Mouse (Mus musculus): Measurements from ENCODE around the gene Hid1. TPM values are rescaled to one million over a fixed set of nuclear protein-coding genes. Genes with fewer than 3 reads are reported as not detected.

The Hid1 gene
- total RNA-seq, 1 experiment = 2.4 TPM

DNA sequence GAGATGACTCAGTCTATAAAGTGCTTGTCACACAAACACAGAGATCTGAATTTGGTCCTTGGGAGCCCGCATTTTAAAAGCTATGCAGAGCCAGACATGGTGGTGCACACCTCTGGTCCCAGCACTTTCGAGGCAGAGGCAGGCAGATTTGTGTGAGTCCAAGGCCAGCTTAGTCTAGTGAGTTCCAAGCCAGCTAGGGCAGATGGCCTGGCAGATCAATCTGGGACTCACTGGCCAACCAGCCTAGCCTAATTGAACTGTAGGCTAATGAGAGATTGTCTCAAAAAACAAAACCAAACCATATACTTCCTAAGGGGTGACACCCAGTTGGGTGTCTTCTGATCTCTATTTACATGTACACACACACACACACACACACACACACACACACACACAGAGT is 26.3 kb downstream of the Hid1 start:
- no peak for DNase-seq (ENCODE audit: low read depth, low spot score)
- Histone ChIP-seq H3K9me3 (ENCODE audit: control insufficient read depth, insufficient read depth, low read depth, low read length) (no peaks in the 10 kb centered on the region), H3K4me1 (ENCODE audit: control insufficient read depth in 2 of 2, insufficient read depth in 2 of 2, low read length in 2 of 2, poor library complexity in 1 of 2) (peaks cover 0 to 7% of the 10 kb centered on the region in 2 experiments; a peak in 2 of 4 replicates), H3K9ac (ENCODE audit: insufficient read depth, low read depth, low read length, poor library complexity, severe bottlenecking) (no peak overlapping the region), H3K36me3 (ENCODE audit: control insufficient read depth, insufficient read depth, low read length, poor library complexity, severe bottlenecking) (no peaks in the 10 kb centered on the region), H3K27ac (ENCODE audit: insufficient read depth, low read depth, low read length, poor library complexity, severe bottlenecking) (no peak overlapping the region), H3K4me3 (ENCODE audit: insufficient read depth in 1 of 2, low read depth in 1 of 2, low read length in 2 of 2, poor library complexity in 1 of 2, severe bottlenecking in 1 of 2) (no peak overlapping the region)
- in situ Hi-C loops (cut with MboI; ENCODE audit: low sequenced_read_pairs in 2 of 2, unreplicated experiment in 2 of 2) = no loop called here
- TF ChIP-seq ZC3H11A (IDR thresholded peaks at IDR 0.05; ENCODE audit: borderline replicate concordance, low read depth, low read length) (no peak), HCFC1 (IDR thresholded peaks at IDR 0.05; ENCODE audit: borderline replicate concordance, insufficient read depth, low read length) (no peak), ZNF384 (IDR thresholded peaks at IDR 0.05; ENCODE audit: low read depth, low read length) (no peak), CHD2 (IDR thresholded peaks at IDR 0.05; ENCODE audit: low read depth, low read length) (no peak), MAFK (IDR thresholded peaks at IDR 0.05; ENCODE audit: insufficient read depth, low read depth, low read length) (no peak)

DNA sequence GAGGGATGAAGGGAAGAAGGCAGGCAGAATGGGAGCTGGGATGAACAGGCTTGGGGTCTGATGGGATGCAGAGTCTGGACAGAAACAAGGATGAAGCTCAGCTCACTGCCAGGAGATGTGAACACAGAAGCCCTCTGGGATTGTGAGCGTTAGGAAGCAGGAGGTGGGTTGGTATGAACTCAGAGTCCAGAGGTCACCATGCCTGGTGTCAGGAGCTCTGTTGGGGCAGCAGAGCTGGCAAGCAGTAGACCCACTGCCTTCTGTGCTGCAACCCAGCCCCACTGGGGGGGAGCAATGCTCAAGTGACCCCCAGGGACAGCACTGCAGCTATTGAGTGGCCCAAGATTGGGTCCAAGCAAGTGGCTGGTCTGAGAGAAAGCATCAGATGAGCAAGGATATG is 29.7 kb downstream of the Hid1 start:
- in situ Hi-C loops (cut with MboI; ENCODE audit: low sequenced_read_pairs in 2 of 2, unreplicated experiment in 2 of 2) = no loop called here
- no peak for DNase-seq (ENCODE audit: low read depth, low spot score)

DNA sequence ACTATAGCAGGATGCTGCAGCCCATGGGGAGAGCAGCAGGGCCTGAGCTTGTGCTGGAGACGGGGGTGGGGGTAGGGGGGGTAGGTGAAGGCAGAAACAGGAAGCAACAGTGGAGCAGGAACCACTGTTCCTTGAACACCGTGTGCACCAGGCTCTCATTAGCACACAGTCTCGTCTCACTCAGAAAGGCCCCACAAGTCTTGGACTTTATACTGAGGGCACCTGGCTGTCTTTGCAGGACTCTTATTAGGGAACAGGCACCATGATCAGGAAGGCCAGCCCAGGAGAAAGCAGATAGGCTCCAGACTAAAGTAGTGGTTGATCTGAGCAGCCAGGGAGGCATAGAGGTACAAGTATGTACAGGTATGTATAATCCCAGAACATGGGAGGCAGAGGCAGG is 30.2 kb downstream of the Hid1 start:
- Histone ChIP-seq H3K4me3 (ENCODE audit: insufficient read depth in 1 of 2, low read depth in 1 of 2, low read length in 2 of 2, poor library complexity in 1 of 2, severe bottlenecking in 1 of 2) (no peak overlapping the region), H3K36me3 (ENCODE audit: control insufficient read depth, insufficient read depth, low read length, poor library complexity, severe bottlenecking) (no peaks in the 10 kb centered on the region), H3K9me3 (ENCODE audit: control insufficient read depth, insufficient read depth, low read depth, low read length) (no peaks in the 10 kb centered on the region), H3K9ac (ENCODE audit: insufficient read depth, low read depth, low read length, poor library complexity, severe bottlenecking) (no peak overlapping the region), H3K4me1 (ENCODE audit: control insufficient read depth in 2 of 2, insufficient read depth in 2 of 2, low read length in 2 of 2, poor library complexity in 1 of 2) (no peaks in the 10 kb centered on the region), H3K27ac (ENCODE audit: insufficient read depth, low read depth, low read length, poor library complexity, severe bottlenecking) (no peak overlapping the region)
- in situ Hi-C loops (cut with MboI; ENCODE audit: low sequenced_read_pairs in 2 of 2, unreplicated experiment in 2 of 2) = no loop called here
- TF ChIP-seq ZNF384 (IDR thresholded peaks at IDR 0.05; ENCODE audit: low read depth, low read length) (no peak), CHD2 (IDR thresholded peaks at IDR 0.05; ENCODE audit: low read depth, low read length) (no peak), ZC3H11A (IDR thresholded peaks at IDR 0.05; ENCODE audit: borderline replicate concordance, low read depth, low read length) (no peak)
- no peak for DNase-seq (ENCODE audit: low read depth, low spot score)

More for the DNA sequence above, 29.7 kb downstream of the Hid1 start:
- Histone ChIP-seq H3K4me3 (ENCODE audit: insufficient read depth in 1 of 2, low read depth in 1 of 2, low read length in 2 of 2, poor library complexity in 1 of 2, severe bottlenecking in 1 of 2) (no peak overlapping the region), H3K9me3 (ENCODE audit: control insufficient read depth, insufficient read depth, low read depth, low read length) (no peaks in the 10 kb centered on the region), H3K27ac (ENCODE audit: insufficient read depth, low read depth, low read length, poor library complexity, severe bottlenecking) (no peak overlapping the region), H3K36me3 (ENCODE audit: control insufficient read depth, insufficient read depth, low read length, poor library complexity, severe bottlenecking) (no peaks in the 10 kb centered on the region), H3K4me1 (ENCODE audit: control insufficient read depth in 2 of 2, insufficient read depth in 2 of 2, low read length in 2 of 2, poor library complexity in 1 of 2) (no peaks in the 10 kb centered on the region), H3K9ac (ENCODE audit: insufficient read depth, low read depth, low read length, poor library complexity, severe bottlenecking) (no peak overlapping the region)
- TF ChIP-seq ZNF384 (IDR thresholded peaks at IDR 0.05; ENCODE audit: low read depth, low read length) = no peak

DNA sequence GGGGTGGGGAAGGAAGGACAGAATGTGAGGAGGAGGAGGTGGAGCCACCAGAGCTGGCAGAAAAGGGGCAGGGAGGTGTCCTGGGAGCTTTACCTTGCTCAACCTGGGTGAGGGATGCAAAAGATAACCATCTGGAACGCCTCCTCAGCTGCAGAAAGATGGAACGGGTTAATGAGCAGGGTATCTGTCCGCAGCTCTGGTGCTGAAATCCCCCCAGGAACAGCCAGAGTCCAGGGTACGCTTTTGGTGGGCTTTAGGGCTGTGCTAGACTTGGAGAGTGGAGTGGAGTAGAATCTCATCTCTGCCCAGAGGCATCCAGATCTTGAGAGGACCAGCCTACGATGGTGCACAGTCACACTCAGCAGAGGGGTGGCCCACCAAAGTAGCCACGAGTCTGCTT is 31.4 kb downstream of the Hid1 start:
- no peak for DNase-seq (ENCODE audit: low read depth, low spot score)
- H3K4me1 ChIP-seq (ENCODE audit: control insufficient read depth in 2 of 2, insufficient read depth in 2 of 2, low read length in 2 of 2, poor library complexity in 1 of 2) = no peaks in the 10 kb centered on the region
- H3K4me3 ChIP-seq (ENCODE audit: insufficient read depth in 1 of 2, low read depth in 1 of 2, low read length in 2 of 2, poor library complexity in 1 of 2, severe bottlenecking in 1 of 2) = no peak overlapping the region
- no peaks in the 10 kb centered on the region for H3K36me3 ChIP-seq (ENCODE audit: control insufficient read depth, insufficient read depth, low read length, poor library complexity, severe bottlenecking)
- H3K9ac ChIP-seq (ENCODE audit: insufficient read depth, low read depth, low read length, poor library complexity, severe bottlenecking) = no peak overlapping the region
- in situ Hi-C loops (cut with MboI; ENCODE audit: low sequenced_read_pairs in 2 of 2, unreplicated experiment in 2 of 2) = no loop called here
- H3K27ac ChIP-seq (ENCODE audit: insufficient read depth, low read depth, low read length, poor library complexity, severe bottlenecking) = no peak overlapping the region
- no peaks in the 10 kb centered on the region for H3K9me3 ChIP-seq (ENCODE audit: control insufficient read depth, insufficient read depth, low read depth, low read length)
- TF ChIP-seq HCFC1 (IDR thresholded peaks at IDR 0.05; ENCODE audit: borderline replicate concordance, insufficient read depth, low read length) (no peak), CHD2 (IDR thresholded peaks at IDR 0.05; ENCODE audit: low read depth, low read length) (no peak), ZNF384 (IDR thresholded peaks at IDR 0.05; ENCODE audit: low read depth, low read length) (no peak), ZC3H11A (IDR thresholded peaks at IDR 0.05; ENCODE audit: borderline replicate concordance, low read depth, low read length) (no peak), MAFK (IDR thresholded peaks at IDR 0.05; ENCODE audit: insufficient read depth, low read depth, low read length) (no peak)

DNA sequence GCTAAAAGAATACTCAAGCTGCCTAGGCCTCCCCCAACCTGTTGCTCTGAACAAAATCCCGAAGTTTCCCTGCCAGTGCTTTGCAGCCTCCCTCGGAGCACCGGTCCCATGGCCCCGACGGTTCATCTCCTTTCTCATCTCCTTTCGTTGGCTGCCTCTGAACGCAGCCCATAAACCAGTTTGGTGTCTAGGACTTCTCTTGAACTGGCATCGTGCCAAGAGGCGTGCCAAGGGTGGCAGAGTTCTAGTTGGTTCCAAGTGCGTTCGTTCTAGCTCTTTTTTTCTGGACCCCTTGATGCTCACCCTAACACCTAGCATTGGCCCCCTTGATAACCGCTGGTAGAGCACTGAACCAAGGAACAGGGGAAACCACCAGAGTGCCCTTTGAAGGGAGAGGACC is 32.3 kb downstream of the Hid1 start:
- H3K9me3 ChIP-seq (ENCODE audit: control insufficient read depth, insufficient read depth, low read depth, low read length) = no peaks in the 10 kb centered on the region
- no peak for TF ChIP-seq HCFC1 (IDR thresholded peaks at IDR 0.05; ENCODE audit: borderline replicate concordance, insufficient read depth, low read length)
- TF ChIP-seq ZC3H11A (IDR thresholded peaks at IDR 0.05; ENCODE audit: borderline replicate concordance, low read depth, low read length) = no peak
- no peak for TF ChIP-seq MAFK (IDR thresholded peaks at IDR 0.05; ENCODE audit: insufficient read depth, low read depth, low read length)
- H3K36me3 ChIP-seq (ENCODE audit: control insufficient read depth, insufficient read depth, low read length, poor library complexity, severe bottlenecking) = no peaks in the 10 kb centered on the region
- no peak for DNase-seq (ENCODE audit: low read depth, low spot score)
- H3K4me1 ChIP-seq (ENCODE audit: control insufficient read depth in 2 of 2, insufficient read depth in 2 of 2, low read length in 2 of 2, poor library complexity in 1 of 2) = no peaks in the 10 kb centered on the region
- H3K27ac ChIP-seq (ENCODE audit: insufficient read depth, low read depth, low read length, poor library complexity, severe bottlenecking) = no peak overlapping the region
- H3K9ac ChIP-seq (ENCODE audit: insufficient read depth, low read depth, low read length, poor library complexity, severe bottlenecking) = no peak overlapping the region
- no peak overlapping the region for H3K4me3 ChIP-seq (ENCODE audit: insufficient read depth in 1 of 2, low read depth in 1 of 2, low read length in 2 of 2, poor library complexity in 1 of 2, severe bottlenecking in 1 of 2)
- in situ Hi-C loops (cut with MboI; ENCODE audit: low sequenced_read_pairs in 2 of 2, unreplicated experiment in 2 of 2) = no loop called here
